ENCODE assay signal across 11 mouse cellular contexts in the genomic region with DNA sequence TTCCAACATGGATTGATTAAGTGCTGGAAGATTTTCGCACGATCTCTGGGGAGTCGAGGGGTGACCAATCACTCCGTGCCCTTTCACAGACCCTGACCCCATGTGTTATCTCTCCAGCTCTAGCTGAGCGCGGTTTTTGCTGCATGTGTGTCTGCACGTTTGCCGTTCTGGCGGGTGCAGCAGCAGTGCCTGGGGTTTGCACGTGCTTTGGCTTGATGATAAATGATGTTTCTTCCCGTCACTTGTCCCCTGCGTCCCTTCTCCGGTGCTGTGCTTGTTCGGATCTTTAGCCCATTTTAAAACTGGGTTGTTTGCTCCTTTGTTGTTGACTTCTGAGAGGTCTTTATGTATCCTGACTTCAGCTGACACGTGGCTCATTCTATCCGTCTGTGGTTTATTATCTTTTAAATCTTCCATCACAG. TPM values are rescaled to one million over a fixed set of nuclear protein-coding genes. Genes with fewer than 3 reads are reported as not detected.
DNase-seq lines count a peak whose midpoint lies in the region; ATAC-seq lines count a peak whose summit lies in the region.
"Had no signal": no experiment of that assay in that cellular context is flagged by ENCODE, and none has a peak within 500 bp of the region (broad histone marks: within the 10 kb centered on the region; RNA-seq: fewer than 3 reads in every experiment).

No protein-coding gene starts in this region.

- peaks cover 37% of the 10 kb centered on the region for H3K4me1 ChIP-seq in lung, embryonic 15.5 days
- peaks cover 19% of the 10 kb centered on the region for H3K4me1 ChIP-seq in limb, embryonic 15.5 days

- H3K36me3 ChIP-seq in lung, embryonic 15.5 days = no peaks in the 10 kb centered on the region
- H3K36me3 ChIP-seq in limb, embryonic 15.5 days = no peaks in the 10 kb centered on the region

- H3K27me3 ChIP-seq in lung, embryonic 15.5 days = peaks cover 46% of the 10 kb centered on the region
- peaks cover 37% of the 10 kb centered on the region for H3K27me3 ChIP-seq in limb, embryonic 15.5 days

- H3K9me3 ChIP-seq in lung, embryonic 15.5 days = no peaks in the 10 kb centered on the region
- no peaks in the 10 kb centered on the region for H3K9me3 ChIP-seq in limb, embryonic 15.5 days

- H3K9ac ChIP-seq in lung, embryonic 15.5 days = no peak overlapping the region
- H3K9ac ChIP-seq in limb, embryonic 15.5 days = no peak overlapping the region

- peak overlapping the region; percentile 1; the same call in 1 of the 2 replicates for H3K4me2 ChIP-seq in lung, embryonic 15.5 days
- H3K4me2 ChIP-seq in limb, embryonic 15.5 days = 0 out of 2 replicates have a peak overlapping the region, but pooled peaks have one; percentile 2

- peak; percentile 41 for DNase-seq in adrenal gland, postnatal 14 days
- no peak for DNase-seq in adrenal gland, postnatal 10 days
- no peak for DNase-seq in lung, postnatal 14 days
- peak; percentile 60 to 71 for DNase-seq in thymus, postnatal 36 days
- DNase-seq in testis, postnatal 10 days (ENCODE audit: low spot score) = no peak
- DNase-seq: adrenal gland, adult 8-10 months; right cerebral cortex, postnatal 25 days had no signal

- no peak for ATAC-seq in lung, embryonic 15.5 days (ENCODE audit: borderline replicate concordance, extremely low read depth, low FRiP score, low TSS enrichment)
- no peak for ATAC-seq in limb, embryonic 15.5 days (ENCODE audit: insufficient number of reproducible peaks, low FRiP score, low TSS enrichment, low read depth)
- ATAC-seq in cerebellum, adult (ENCODE audit: insufficient number of reproducible peaks, low FRiP score, low TSS enrichment) = no peak

- H3K4me3 ChIP-seq in lung, embryonic 15.5 days = no peak overlapping the region
- no peak overlapping the region for H3K4me3 ChIP-seq in limb, embryonic 15.5 days

- no peak overlapping the region for H3K27ac ChIP-seq in lung, embryonic 15.5 days
- no peak overlapping the region for H3K27ac ChIP-seq in limb, embryonic 15.5 days
- H3K27ac ChIP-seq: macrophage had no signal

- whole genome bisulfite sequencing in lung, embryonic 15.5 days = 2% methylated on average over 16 of the region's 16 CpGs
- 9% methylated on average over 16 of the region's 16 CpGs for WGBS in limb, embryonic 15.5 days

RNA-seq across cellular contexts. Expression of gene Gpr132, which starts 1.8 kb away (rescaled TPM):
- total RNA-seq in adrenal gland, postnatal 14 days (2021) = 0.30 and 3.4 TPM in 2 replicates
- total RNA-seq in adrenal gland, postnatal 10 days (2021) = 1 to 10 TPM; 1.1 to 1.2 TPM
- polyA plus RNA-seq in lung, embryonic 15.5 days (2015; fragmentation: Nextera tagmentation; extraction: Ambion mirVana) = 0.13 and 0.79 TPM in 2 replicates
- 0.20 and 0.41 TPM in 2 replicates for polyA plus RNA-seq in limb, embryonic 15.5 days (2015; fragmentation: Nextera tagmentation; extraction: Ambion mirVana)

RNA-seq across cellular contexts. Expression of gene Cdca4, which starts 40.6 kb away (rescaled TPM):
- 19.9 and 21.4 TPM in 2 replicates for total RNA-seq in adrenal gland, postnatal 14 days (2021)
- 10 to 100 TPM; 20.2 to 23.1 TPM for total RNA-seq in adrenal gland, postnatal 10 days (2021)
- 125 and 129 TPM in 2 replicates for polyA plus RNA-seq in lung, embryonic 15.5 days (2015; fragmentation: Nextera tagmentation; extraction: Ambion mirVana)
- polyA plus RNA-seq in limb, embryonic 15.5 days (2015; fragmentation: Nextera tagmentation; extraction: Ambion mirVana) = 105 TPM in 2 replicates

RNA-seq across cellular contexts. Expression of gene Jag2, which starts 59.8 kb away (rescaled TPM):
- total RNA-seq in adrenal gland, postnatal 14 days (2021) = 18.6 and 20.8 TPM in 2 replicates
- 10 to 100 TPM; 13.2 to 23.1 TPM for total RNA-seq in adrenal gland, postnatal 10 days (2021)
- polyA plus RNA-seq in lung, embryonic 15.5 days (2015; fragmentation: Nextera tagmentation; extraction: Ambion mirVana) = 6.2 and 7.2 TPM in 2 replicates
- polyA plus RNA-seq in limb, embryonic 15.5 days (2015; fragmentation: Nextera tagmentation; extraction: Ambion mirVana) = 10.3 and 11.6 TPM in 2 replicates

Comparison
In these comparisons a context has a peak if more than half of its experiments do, and no peak if none do; other contexts are left out.
1. DNase-seq: peak in adrenal gland, postnatal 14 days (single experiment) and thymus, postnatal 36 days (2 of 2); none in adrenal gland, postnatal 10 days (single experiment), lung, postnatal 14 days (single experiment) and testis, postnatal 10 days (single experiment).